Comparison of ENCODE assay signal across 9 mouse cellular contexts in genomic region chr5:142842137-142842642, GRCm38 (mm10). TPM values are rescaled to one million over a fixed set of nuclear protein-coding genes. Genes with fewer than 3 reads are reported as not detected.
A peak's percentile ranks its signal among the peaks of the same experiment; 100 is the strongest.
DNase-seq lines count a peak whose midpoint lies in the region; ATAC-seq lines count a peak whose summit lies in the region.
"Had no signal": no experiment of that assay in that cellular context is flagged by ENCODE, and none has a peak within 500 bp of the region (broad histone marks: within the 10 kb centered on the region; RNA-seq: fewer than 3 reads in every experiment).

No protein-coding gene starts in this region.

- peak; percentile 22; the same call in 1 of the 2 replicates for ATAC-seq in embryonic facial prominence, embryonic 12.5 days (ENCODE audit: insufficient number of reproducible peaks, insufficient read depth, low FRiP score, low TSS enrichment)
- ATAC-seq in neural tube, embryonic 11.5 days (ENCODE audit: insufficient read depth, low FRiP score, low TSS enrichment) = peak; percentile 38; the same call in 1 of the 2 replicates

- H3K4me2 ChIP-seq in embryonic facial prominence, embryonic 12.5 days (replicated peaks) = no peak overlapping the region
- H3K4me2 ChIP-seq in neural tube, embryonic 11.5 days (ENCODE audit: low read depth) = no peak overlapping the region
- H3K4me2 ChIP-seq: heart, embryonic 13.5 days had no signal

- H3K36me3 ChIP-seq in embryonic facial prominence, embryonic 12.5 days = no peaks in the 10 kb centered on the region
- no peaks in the 10 kb centered on the region for H3K36me3 ChIP-seq in neural tube, embryonic 11.5 days (ENCODE audit: control insufficient read depth, insufficient read depth, low read length)
- H3K36me3 ChIP-seq: heart, embryonic 13.5 days had no signal

- no peak overlapping the region for H3K27ac ChIP-seq in embryonic facial prominence, embryonic 12.5 days
- H3K27ac ChIP-seq in neural tube, embryonic 11.5 days (ENCODE audit: low read depth, low read length) = no peak overlapping the region
- H3K27ac ChIP-seq: heart, embryonic 13.5 days had no signal

- H3K9ac ChIP-seq in embryonic facial prominence, embryonic 12.5 days = no peak overlapping the region
- no peak overlapping the region for H3K9ac ChIP-seq in neural tube, embryonic 11.5 days (ENCODE audit: low read length)

- H3K9me3 ChIP-seq in embryonic facial prominence, embryonic 12.5 days = no peaks in the 10 kb centered on the region
- H3K9me3 ChIP-seq in neural tube, embryonic 11.5 days (ENCODE audit: control insufficient read depth, low read length) = no peaks in the 10 kb centered on the region
- H3K9me3 ChIP-seq: heart, embryonic 13.5 days had no signal

- H3K4me3 ChIP-seq in embryonic facial prominence, embryonic 12.5 days = no peak overlapping the region
- H3K4me3 ChIP-seq in neural tube, embryonic 11.5 days (ENCODE audit: low read depth, low read length) = no peak overlapping the region
- H3K4me3 ChIP-seq: heart, embryonic 13.5 days had no signal

- H3K4me1 ChIP-seq in embryonic facial prominence, embryonic 12.5 days = 0 out of 2 replicates have a peak, but pooled peaks cover 9% of the 10 kb centered on the region
- H3K4me1 ChIP-seq in neural tube, embryonic 11.5 days (ENCODE audit: control insufficient read depth, insufficient read depth, low read length) = no peaks in the 10 kb centered on the region

- peak; percentile 63 to 86 for DNase-seq in adrenal gland, adult (ENCODE audit: inconsistent age in 2 of 2, low spot score in 1 of 2)
- no peak for DNase-seq in adrenal gland, adult 8-10 months
- peak; percentile 42 for DNase-seq in right cerebral cortex, postnatal 4 days
- no peak for DNase-seq in right cerebral cortex, postnatal 10 days (ENCODE audit: low spot score in 2 of 2)
- DNase-seq in kidney, adult 9 months = peak; percentile 39
- peak; percentile 51 for DNase-seq in neural tube, embryonic 11.5 days (ENCODE audit: low spot score)
- no peak for DNase-seq in urinary bladder, postnatal 36 days (ENCODE audit: low spot score in 2 of 2)

- 14% methylated on average over 7 of the region's 7 CpGs for WGBS in embryonic facial prominence, embryonic 12.5 days
- WGBS in neural tube, embryonic 11.5 days = 28% methylated on average over 7 of the region's 7 CpGs

- no peaks in the 10 kb centered on the region for H3K27me3 ChIP-seq in embryonic facial prominence, embryonic 12.5 days
- H3K27me3 ChIP-seq in neural tube, embryonic 11.5 days (ENCODE audit: control insufficient read depth, insufficient read depth, low read length) = no peaks in the 10 kb centered on the region
- H3K27me3 ChIP-seq: heart, embryonic 13.5 days had no signal

RNA-seq across cellular contexts. Expression of gene Tnrc18, which starts 24.7 kb away (rescaled TPM):
- 100 to 1,000 TPM in 1 of 4 experiments, 10 to 100 TPM in 3; 75.1 to 117 (median 96.9) TPM for total RNA-seq in adrenal gland, adult 8-10 months (2022)
- polyA plus RNA-seq in embryonic facial prominence, embryonic 12.5 days (2016; fragmentation: Nextera tagmentation; extraction: Ambion mirVana) = 61.0 and 65.5 TPM in 2 replicates
- polyA plus RNA-seq in neural tube, embryonic 11.5 days (2014; fragmentation: Nextera tagmentation; extraction: Ambion mirVana) = 32.5 and 34.7 TPM in 2 replicates

RNA-seq across cellular contexts. Expression of gene Fbxl18, which starts 53.0 kb away (rescaled TPM):
- 10 to 100 TPM; 14.0 to 18.5 (median 15.1) TPM for total RNA-seq in adrenal gland, adult 8-10 months (2022)
- 14.6 and 16.5 TPM in 2 replicates for polyA plus RNA-seq in embryonic facial prominence, embryonic 12.5 days (2016; fragmentation: Nextera tagmentation; extraction: Ambion mirVana)
- 12.2 and 13.7 TPM in 2 replicates for polyA plus RNA-seq in neural tube, embryonic 11.5 days (2014; fragmentation: Nextera tagmentation; extraction: Ambion mirVana)

Comparison
In these comparisons a context has a peak if more than half of its experiments do, and no peak if none do; other contexts are left out.
1. DNase-seq: peak in adrenal gland, adult (2 of 2), right cerebral cortex, postnatal 4 days (single experiment), kidney, adult 9 months (single experiment) and neural tube, embryonic 11.5 days (single experiment); none in adrenal gland, adult 8-10 months (single experiment), right cerebral cortex, postnatal 10 days (0 of 2) and urinary bladder, postnatal 36 days (0 of 2).